Mouse (Mus musculus) forebrain, embryonic 11.5 days (tissue): ENCODE results near the gene Rpap3. TPM values are rescaled to one million over a fixed set of nuclear protein-coding genes. Genes with fewer than 3 reads are reported as not detected.

ENCODE experiments used
- polyA plus RNA-seq: library from polyadenylated mRNA; unstranded; fragments of >200 nt; fragmentation: Nextera tagmentation; extraction: Ambion mirVana; gene quantifications from 2 replicates; pipeline ENCODE4 v1.2.1, GENCODE M21; 2014

The Rpap3 gene
- polyA plus RNA-seq, 1 experiment from 2014 or later: 48.5 TPM

Other genes with a start within 250 kb of the Rpap3 start
- gene Endou, start 25.5 kb upstream of the Rpap3 start, polyA plus RNA-seq: 0.33 TPM in 1 of 2 replicates, not detected in the other
- gene Rapgef3, start 62.1 kb upstream of the Rpap3 start, polyA plus RNA-seq: 4.8 and 5.5 TPM in 2 replicates
- 32.1 and 32.9 TPM in 2 replicates for gene Slc48a1, start 72.7 kb upstream of the Rpap3 start, polyA plus RNA-seq
- 23.9 and 26.4 TPM in 2 replicates for gene Hdac7, start 138.7 kb upstream of the Rpap3 start, polyA plus RNA-seq
- gene Vdr, start 204.8 kb upstream of the Rpap3 start, polyA plus RNA-seq: 0.17 and 0.33 TPM in 2 replicates